Mouse (Mus musculus) stomach, postnatal 0 days (tissue): ENCODE measurements around the gene Card11. TPM values are rescaled to one million over a fixed set of nuclear protein-coding genes. Genes with fewer than 3 reads are reported as not detected.

Source experiments
- ATAC-seq: fragments of 200-750 bp; cut with Nextera tagmentation; 2 replicates; pipeline ENCODE4 v1.8.0; 2017; ENCODE audit not compliant: low FRiP score, low TSS enrichment
- DNase-seq: peaks from one replicate; pipeline ENCODE4 v3.0.0-alpha.2; 2016; ENCODE audit warnings: low spot score
- H3K27ac ChIP-seq: fragments of 300-500 bp; sonication (generic); replicated peaks from 2 replicates; pipeline ENCODE4 v1.5.1; 2014; ENCODE audit warnings: mild to moderate bottlenecking, control low read depth
- H3K27me3 ChIP-seq: fragments of 300-500 bp; sonication (generic); 2 replicates; pipeline ENCODE4 v1.6.1; 2014; ENCODE audit warnings: low read length; ENCODE audit not compliant: control insufficient read depth, insufficient read depth
- H3K36me3 ChIP-seq: fragments of 300-500 bp; sonication (generic); 2 replicates; pipeline ENCODE4 v1.6.1; 2014; ENCODE audit warnings: low read length, mixed read lengths; ENCODE audit not compliant: control insufficient read depth, insufficient read depth
- H3K4me1 ChIP-seq: fragments of 300-500 bp; sonication (generic); replicated peaks from 2 replicates; pipeline ENCODE4 v1.6.1; 2014; ENCODE audit warnings: antibody characterized with exemption; ENCODE audit not compliant: control insufficient read depth, insufficient read depth
- H3K4me2 ChIP-seq: fragments of 300-500 bp; sonication (generic); replicated peaks from 2 replicates; pipeline ENCODE4 v1.6.1; 2014; ENCODE audit warnings: low read depth, mild to moderate bottlenecking, control low read depth, moderate library complexity
- H3K4me3 ChIP-seq: fragments of 300-500 bp; sonication (generic); 2 replicates; pipeline ENCODE4 v1.5.1; 2014; ENCODE audit warnings: low read depth, low read length, control low read depth
- H3K9ac ChIP-seq: fragments of 300-500 bp; sonication (generic); 2 replicates; pipeline ENCODE4 v1.6.1; 2014; ENCODE audit warnings: mild to moderate bottlenecking, low read length, control low read depth, mixed read lengths
- H3K9me3 ChIP-seq: fragments of 300-500 bp; sonication (generic); 2 replicates; pipeline ENCODE4 v1.6.1; 2016; ENCODE audit warnings: low read length; ENCODE audit not compliant: control insufficient read depth
- CTCF ChIP-seq: IDR thresholded peaks from 2 replicates; pipeline ENCODE4 v1.5.1; 2016; ENCODE audit warnings: antibody characterized with exemption, low read depth, mild to moderate bottlenecking, moderate library complexity
- EP300 ChIP-seq: optimal IDR thresholded peaks from 2 replicates; pipeline ENCODE3; 2016; ENCODE audit warnings: antibody characterized with exemption
- WGBS: fragments of 180-500 bp; shearing (Covaris S2); extraction: QIAGEN DNeasy Blood & Tissue Kit; methylation state at CpG from one replicate; pipeline ENCODE4 v1.1.7; 2014; 5-methylcytosine and 5-hydroxymethylcytosine counted together
- polyA plus RNA-seq: library from polyadenylated mRNA; unstranded; fragments of >200 nt; fragmentation: Nextera tagmentation; extraction: Ambion mirVana; gene quantifications from 2 replicates; pipeline ENCODE4 v1.2.1, GENCODE M21; 2015

Gene Card11
- polyA plus RNA-seq, 1 experiment from 2014 or later = 0.13 TPM

DNA sequence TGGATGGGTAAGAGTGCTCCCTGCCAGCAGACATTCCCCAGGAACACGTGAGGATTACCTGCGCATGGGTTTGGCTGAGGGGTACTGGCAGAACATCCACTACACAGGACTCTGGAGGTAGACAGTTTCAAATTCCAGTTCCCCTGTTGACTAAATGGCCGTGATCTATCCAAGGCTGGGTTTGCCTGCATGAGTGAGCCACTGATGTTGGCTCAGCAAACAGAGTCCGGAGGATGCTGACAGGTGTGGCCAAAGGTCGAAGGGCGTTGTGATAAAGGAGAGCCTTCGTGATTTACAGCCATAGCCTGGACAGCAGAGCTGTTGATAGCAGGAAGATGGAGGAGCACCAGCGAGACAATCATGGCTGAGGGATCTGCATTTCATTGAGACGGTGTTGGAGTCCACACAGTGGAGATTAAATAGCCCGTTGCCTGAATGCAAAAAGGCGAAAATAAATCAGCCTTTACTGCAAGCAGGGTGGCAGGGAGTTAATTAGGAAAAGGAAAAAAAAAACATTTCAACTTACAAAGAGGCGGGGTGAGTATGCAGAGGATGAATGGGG, 147.9 kb downstream of the Card11 start:
- H3K4me2 ChIP-seq = no peak overlapping the region
- no peak for DNase-seq
- 42% methylated on average over 12 of the region's 12 CpGs for WGBS

DNA sequence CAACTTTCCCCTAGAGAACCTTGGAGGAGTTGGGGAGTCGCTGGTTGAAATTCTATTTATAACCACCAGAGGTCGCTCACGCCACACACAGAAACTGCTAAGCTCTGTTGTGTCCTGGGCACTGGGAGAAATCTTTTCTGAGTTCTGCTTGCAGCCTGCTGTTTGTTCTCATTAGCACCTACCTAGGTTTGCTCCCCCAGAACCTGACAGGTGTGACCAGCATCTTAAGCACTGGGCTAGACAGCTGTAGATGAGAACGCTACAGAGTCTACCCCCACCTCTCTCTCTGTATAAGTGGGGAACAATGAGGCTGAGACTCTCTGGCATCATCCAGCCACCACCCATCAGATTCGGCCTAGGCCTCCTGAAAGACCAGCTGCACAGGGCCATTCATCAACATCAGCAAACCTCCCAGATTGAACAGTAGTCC, 153.1 kb downstream of the Card11 start:
- WGBS = 13% methylated on average over 5 of the region's 5 CpGs
- H3K4me2 ChIP-seq = no peak overlapping the region
- ATAC-seq = peak; percentile 59; the same call in 1 of the 2 replicates

More for the DNA sequence above, 147.9 kb downstream of the Card11 start:
- Histone ChIP-seq H3K9ac (no peak overlapping the region), H3K27ac (no peak overlapping the region), H3K9me3 (no peaks in the 10 kb centered on the region), H3K4me3 (no peak overlapping the region), H3K4me1 (no peaks in the 10 kb centered on the region), H3K27me3 (no peaks in the 10 kb centered on the region), H3K36me3 (no peaks in the 10 kb centered on the region)
- 0 out of 2 replicates have a peak, but pooled peaks have one; percentile 6 for ATAC-seq
- TF ChIP-seq CTCF (no peak), EP300 (no peak)

DNA sequence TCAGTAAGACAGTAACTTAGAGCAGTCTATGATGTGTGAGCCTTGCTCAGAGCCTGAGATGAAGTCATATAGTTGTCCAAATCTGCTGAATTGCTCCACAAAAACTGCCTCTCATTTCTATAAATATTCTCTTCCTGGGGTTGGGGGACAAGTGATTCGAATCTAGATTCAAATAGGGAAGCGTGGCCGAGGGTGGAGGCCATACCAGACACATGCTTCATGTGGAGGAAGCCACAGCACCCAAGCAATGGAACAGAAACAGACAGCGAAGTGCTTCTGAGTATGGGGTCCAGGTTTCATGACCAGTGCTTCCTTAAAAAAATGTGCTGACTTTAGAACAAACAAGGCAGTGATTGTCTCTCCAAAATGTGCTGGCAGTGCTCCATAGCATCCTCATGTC, 158.4 kb downstream of the Card11 start:
- Histone ChIP-seq H3K27ac (no peak overlapping the region), H3K9ac (no peak overlapping the region), H3K4me3 (no peak overlapping the region), H3K4me1 (no peaks in the 10 kb centered on the region), H3K36me3 (no peaks in the 10 kb centered on the region), H3K4me2 (no peak overlapping the region), H3K27me3 (no peaks in the 10 kb centered on the region), H3K9me3 (no peaks in the 10 kb centered on the region)
- TF ChIP-seq EP300 = no peak
- TF ChIP-seq CTCF = no peak
- ATAC-seq = no peak
- DNase-seq = no peak
- 84% methylated on average over 4 of the region's 4 CpGs for WGBS

More for the DNA sequence above, 153.1 kb downstream of the Card11 start:
- no peaks in the 10 kb centered on the region for H3K27me3 ChIP-seq
- H3K4me3 ChIP-seq = no peak overlapping the region
- no peaks in the 10 kb centered on the region for H3K9me3 ChIP-seq
- H3K4me1 ChIP-seq = no peaks in the 10 kb centered on the region
- peak; percentile 34 for DNase-seq
- H3K9ac ChIP-seq = no peak overlapping the region
- no peaks in the 10 kb centered on the region for H3K36me3 ChIP-seq
- H3K27ac ChIP-seq = no peak overlapping the region
- TF ChIP-seq CTCF = peak; percentile 96
- no peak for TF ChIP-seq EP300

- no peak for ATAC-seq
- WGBS = 75% methylated on average over 8 of the region's 8 CpGs
- TF ChIP-seq EP300 = no peak
- no peak for TF ChIP-seq CTCF
Observed at GRCm38 (mm10) chr5:140831064-140831431, 169.3 kb downstream of the Card11 start.

GRCm38 (mm10) chr5:140830314-140831063, 169.9 kb downstream of the Card11 start, which contains the start of gene Gna12:
Gna12 (minus strand) TSS chr5:140830431.
- DNase-seq (peak; percentile 99), ATAC-seq (peak; percentile 97)
- H3K4me2 ChIP-seq = peak within 1 kb of the TSS; percentile 95
- no peaks in the 10 kb centered on the region for H3K27me3 ChIP-seq
- WGBS = 0% methylated on average over 37 of the region's 49 CpGs
- H3K27ac ChIP-seq = peak within 1 kb of the TSS; percentile 89
- no peaks in the 10 kb centered on the region for H3K4me1 ChIP-seq
- no peaks in the 10 kb centered on the region for H3K9me3 ChIP-seq
- peak within 1 kb of the TSS; percentile 73 for H3K4me3 ChIP-seq
- no peaks in the 10 kb centered on the region for H3K36me3 ChIP-seq
- H3K9ac ChIP-seq = peak within 1 kb of the TSS; percentile 82
- no peak for TF ChIP-seq EP300
- TF ChIP-seq CTCF = no peak

More at GRCm38 (mm10) chr5:140831064-140831431, 169.3 kb downstream of the Card11 start:
- no peak for DNase-seq
- Histone ChIP-seq H3K4me2 (peak overlapping the region; percentile 40; the same call in 1 of the 2 replicates), H3K27me3 (no peaks in the 10 kb centered on the region), H3K4me3 (peak overlapping the region; percentile 20; the same call in 1 of the 2 replicates), H3K4me1 (no peaks in the 10 kb centered on the region), H3K9me3 (no peaks in the 10 kb centered on the region), H3K9ac (no peak overlapping the region), H3K27ac (no peak overlapping the region), H3K36me3 (no peaks in the 10 kb centered on the region)

GRCm38 (mm10) chr5:140829911-140830294, 170.5 kb downstream of the Card11 start:
- Histone ChIP-seq H3K4me3 (peak overlapping the region; percentile 73), H3K4me1 (no peaks in the 10 kb centered on the region), H3K27me3 (no peaks in the 10 kb centered on the region), H3K27ac (peak overlapping the region; percentile 89), H3K36me3 (no peaks in the 10 kb centered on the region), H3K9ac (peak overlapping the region; percentile 82), H3K9me3 (no peaks in the 10 kb centered on the region), H3K4me2 (peak overlapping the region; percentile 95)
- DNase-seq (peak; percentile 71), ATAC-seq (peak; percentile 14; the same call in 1 of the 2 replicates)
- TF ChIP-seq CTCF (no peak), EP300 (no peak)
- WGBS = under 1% methylated on average over 33 of the region's 58 CpGs
